Mouse (Mus musculus): Measurements from ENCODE around the gene Hivep3.

- TF ChIP-seq CTCF (IDR thresholded peaks at IDR 0.05; ENCODE audit: borderline replicate concordance, control insufficient read depth, extremely low read depth, insufficient read depth, low read length, poor library complexity) (no peak), POLR2A (IDR thresholded peaks at IDR 0.05; ENCODE audit: control insufficient read depth, extremely low read depth, insufficient read depth, low read length, poor library complexity) (no peak)
Observed at GRCm38 (mm10) chr4:120027671-120028070, 294.1 kb downstream of the Hivep3 start.

Measured in thymus, adult 2 months (tissue).